Mouse (Mus musculus): Measurements from ENCODE around the gene Mkrn2. TPM values are rescaled to one million over a fixed set of nuclear protein-coding genes. Genes with fewer than 3 reads are reported as not detected.

Mkrn2 gene
- total RNA-seq (2021), result 10 to 100 TPM; 26.1 to 26.8 TPM

DNA sequence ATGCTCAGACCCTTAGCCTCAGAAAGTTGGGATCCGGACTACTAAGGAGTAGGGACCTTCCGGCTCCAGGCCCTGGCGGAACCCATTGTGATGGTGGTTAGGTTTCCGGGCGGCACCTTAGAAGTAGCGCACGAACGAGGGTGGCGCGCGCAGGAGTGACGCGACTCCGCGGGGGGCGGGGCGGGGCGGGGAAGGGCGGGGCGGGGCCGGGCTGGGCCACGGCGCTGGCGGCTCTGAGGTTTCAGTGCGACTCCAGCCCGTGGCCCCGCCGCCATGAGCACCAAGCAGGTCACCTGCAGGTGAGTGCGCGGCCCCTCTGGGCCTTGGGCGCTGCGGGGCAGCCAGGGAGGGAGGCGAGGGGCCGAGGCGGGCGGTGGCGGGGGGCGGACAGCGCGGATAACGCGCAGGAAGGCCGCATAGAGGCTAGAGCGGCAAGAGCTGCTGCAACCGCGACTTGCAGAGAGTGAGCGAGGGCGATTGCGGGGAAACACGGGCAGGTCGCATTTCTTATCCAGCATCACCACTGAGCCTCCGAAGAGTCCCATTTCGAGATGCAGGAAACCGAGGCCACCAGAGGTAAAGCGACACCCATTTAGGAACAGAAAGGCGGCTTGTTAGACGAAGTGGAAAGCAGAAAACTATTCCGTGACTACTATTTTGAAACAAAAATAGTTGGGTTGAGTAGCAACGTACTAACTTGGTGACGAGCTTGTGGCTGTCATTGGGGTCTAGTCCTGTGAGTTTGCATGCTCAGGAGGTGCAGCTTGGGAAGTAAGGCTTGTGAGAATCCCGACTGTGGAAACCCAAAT, at the start of gene Mkrn2:
Gene Mkrn2 (plus strand): TSS at position 188 of the 809 bp plus-strand sequence.
- peak; percentile 93 for DNase-seq

DNA sequence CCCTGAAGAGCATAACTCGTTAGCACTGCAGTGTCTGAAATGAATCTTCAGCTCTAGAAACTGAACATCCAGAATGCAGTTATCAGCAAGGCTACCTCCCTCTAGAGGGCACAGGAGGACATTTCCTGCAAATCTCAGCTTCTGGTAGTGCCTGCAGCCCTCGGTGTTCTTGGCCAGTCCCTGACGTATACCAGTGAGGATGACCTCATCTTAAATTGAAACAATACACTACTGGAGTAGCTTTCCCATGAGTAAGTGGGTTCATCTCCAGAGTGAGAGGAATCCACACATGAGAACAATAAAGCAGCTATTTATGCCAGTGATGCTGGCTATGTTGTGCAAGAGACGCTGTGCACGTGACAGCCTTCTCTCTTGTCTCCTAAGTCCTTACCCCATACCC, 46.2 kb upstream of the Mkrn2 start:
- DNase-seq, result no peak

DNA sequence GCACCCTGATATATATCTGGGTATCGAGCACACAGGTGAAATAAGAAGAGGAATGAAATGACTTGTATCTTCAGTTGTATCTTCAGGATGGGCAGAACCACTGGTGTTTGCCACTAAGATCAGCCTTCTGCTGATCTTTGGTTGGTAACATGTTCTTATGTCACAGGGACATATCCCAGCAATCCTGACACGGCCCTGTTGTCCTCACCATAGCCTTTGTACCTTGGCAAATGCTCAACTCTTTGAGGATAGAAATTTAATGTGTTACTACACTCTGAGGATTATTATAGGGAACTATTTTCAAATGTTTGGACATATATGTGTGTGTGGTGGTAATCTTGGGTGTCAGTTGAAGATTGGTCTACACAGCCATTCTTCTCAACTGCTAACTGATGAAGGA, 43.5 kb upstream of the Mkrn2 start:
- no peak for DNase-seq

DNA sequence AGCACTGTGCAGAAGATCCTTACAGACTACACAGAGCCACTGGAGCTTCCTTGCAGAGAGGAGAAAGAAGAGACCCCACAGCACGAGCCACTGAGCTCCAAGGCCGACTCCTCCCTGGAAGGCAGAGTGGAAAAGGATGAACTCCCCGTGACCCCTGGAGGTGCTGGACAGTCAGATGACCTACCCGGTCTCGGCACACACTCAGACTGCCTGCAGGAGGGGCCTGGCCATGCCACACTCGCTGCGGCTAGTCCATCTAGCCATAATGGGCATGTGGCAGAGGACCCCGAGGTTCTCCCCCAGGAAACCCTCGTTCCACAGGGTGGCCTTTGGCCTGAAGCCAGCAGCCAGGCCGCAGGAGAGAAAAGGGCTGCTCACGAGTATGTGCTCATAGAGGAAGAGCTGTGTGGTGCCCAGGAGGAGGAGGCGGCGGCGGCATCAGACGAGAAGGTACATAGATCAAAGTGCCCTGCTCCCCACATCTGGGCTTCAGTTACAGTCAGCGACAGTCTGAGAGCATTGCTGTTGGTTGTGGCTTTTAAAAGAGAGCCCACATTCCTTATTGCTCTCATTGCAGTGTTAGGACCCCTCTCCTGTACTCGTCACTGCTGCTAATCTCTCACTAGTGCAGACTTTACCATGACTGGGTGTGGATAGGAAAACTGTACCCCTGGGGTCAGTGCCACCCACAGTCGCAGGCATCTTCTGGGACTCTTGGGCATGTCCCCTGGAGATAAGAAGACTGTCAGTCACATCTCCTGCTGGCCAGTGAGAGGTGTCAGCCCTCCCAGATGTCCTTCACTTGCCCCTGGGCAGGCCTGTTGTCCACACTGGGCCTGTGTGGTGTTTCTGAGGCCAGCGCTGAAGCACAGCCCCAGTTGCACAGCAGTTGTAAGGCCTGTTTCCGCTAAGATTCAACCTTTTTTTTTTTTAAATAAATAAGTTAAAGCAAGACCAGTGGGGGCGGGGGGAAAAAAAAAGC, 41.8 kb upstream of the Mkrn2 start:
- DNase-seq, result peak; percentile 45

DNA sequence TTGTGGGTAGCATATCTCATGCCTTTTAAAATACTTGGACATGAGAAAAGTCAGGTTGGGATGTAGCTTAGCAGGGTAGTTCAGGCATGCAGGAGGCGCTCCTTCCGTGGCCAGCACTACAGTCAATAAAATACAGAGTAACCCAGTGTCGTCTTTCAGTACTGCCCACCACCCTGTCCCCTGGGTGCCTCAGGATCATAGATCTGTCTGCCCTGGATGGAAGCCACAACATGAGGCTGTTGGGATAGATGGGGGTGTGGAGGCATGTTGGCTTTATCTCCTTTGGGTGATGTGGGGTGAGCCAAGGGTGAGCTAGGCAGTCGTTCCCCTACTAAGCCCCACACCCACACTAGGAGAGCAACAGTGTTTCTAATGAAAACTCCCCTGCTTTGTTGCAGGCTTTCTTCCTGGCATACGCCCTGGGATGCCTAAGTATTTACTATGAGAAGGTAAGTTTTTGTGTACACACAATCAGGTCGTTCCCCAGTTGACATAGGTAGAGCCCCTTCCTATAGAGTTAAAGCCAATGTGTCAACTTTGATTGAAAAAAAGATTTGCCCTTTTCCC, 36.1 kb upstream of the Mkrn2 start:
- no peak for DNase-seq

DNA sequence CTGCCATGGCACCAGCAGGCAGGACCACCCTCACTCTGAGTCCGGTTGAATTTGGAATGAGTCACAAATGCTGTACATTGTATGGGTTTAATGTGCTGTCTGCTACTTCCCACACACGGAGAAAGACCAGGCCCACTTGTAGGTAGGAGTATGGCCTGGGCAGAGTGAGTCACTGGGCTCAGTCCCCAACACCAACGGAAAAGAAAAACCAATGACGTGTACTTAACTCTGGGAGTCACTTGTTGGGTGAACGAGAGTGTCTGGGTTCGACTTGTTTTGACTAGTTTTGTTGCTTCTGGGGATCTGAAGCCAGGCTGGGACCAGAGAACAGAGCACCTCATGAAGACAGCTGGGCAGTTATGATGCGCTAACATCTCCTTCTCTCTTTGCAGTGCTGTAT, 27.5 kb upstream of the Mkrn2 start:
- DNase-seq, result no peak

DNA sequence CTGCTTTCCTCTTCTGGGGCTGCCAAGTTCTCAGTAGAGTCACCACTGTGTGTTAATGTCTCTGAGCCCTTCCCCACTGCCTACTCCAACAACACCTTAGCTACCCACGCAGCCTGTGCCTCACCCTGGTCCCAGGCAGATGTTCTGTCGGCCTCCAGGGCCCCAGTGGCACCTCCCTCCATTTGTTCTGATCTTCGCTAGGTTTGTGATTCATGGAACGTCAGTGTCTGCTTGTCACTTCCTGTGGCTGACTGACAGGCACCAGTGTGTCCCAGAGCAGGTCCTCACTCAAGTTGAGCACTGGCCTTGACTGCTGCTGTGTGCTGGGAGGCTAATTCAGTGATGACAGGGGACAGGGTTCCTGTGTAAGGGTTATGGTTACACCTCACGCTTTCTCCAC, 24.3 kb upstream of the Mkrn2 start:
- DNase-seq, result no peak

DNA sequence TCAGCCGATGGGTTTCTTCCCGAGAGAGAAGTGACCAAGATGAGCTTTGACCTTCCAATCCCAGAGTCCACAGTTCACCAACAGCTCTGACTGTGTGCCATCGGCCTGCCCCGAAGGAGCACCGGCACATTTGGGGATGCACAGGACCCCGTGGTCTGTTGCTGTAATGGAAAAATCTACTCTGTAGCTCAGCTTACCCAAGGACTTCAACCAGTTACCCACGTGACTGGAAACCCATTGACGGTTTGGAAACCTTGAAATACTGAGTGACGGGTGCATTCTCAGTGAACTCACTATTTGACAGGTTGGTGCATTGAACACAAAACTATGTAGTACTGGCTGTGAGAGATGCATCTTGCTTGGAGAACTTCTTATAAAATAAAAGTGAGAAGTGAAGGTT, 23.8 kb upstream of the Mkrn2 start:
- no peak for DNase-seq

DNA sequence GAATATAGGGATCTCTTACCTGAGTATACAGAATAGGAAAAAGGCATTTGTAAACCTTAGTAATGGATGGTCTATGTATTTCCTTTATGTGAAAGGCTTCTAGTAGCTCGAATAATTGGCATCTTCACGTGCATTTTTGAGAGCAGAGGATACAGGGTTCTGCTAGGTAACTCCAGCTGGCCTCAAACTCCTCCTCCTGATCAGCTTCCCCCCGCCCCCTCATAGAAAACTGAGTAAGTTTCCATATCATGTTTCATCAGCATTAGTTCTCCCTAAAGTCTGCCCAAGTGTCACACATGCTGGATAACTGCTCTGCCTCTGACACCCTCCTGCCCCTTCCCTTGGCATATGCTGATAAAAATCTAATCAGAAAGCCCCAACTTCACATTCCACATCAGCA, 20.9 kb upstream of the Mkrn2 start:
- no peak for DNase-seq

DNA sequence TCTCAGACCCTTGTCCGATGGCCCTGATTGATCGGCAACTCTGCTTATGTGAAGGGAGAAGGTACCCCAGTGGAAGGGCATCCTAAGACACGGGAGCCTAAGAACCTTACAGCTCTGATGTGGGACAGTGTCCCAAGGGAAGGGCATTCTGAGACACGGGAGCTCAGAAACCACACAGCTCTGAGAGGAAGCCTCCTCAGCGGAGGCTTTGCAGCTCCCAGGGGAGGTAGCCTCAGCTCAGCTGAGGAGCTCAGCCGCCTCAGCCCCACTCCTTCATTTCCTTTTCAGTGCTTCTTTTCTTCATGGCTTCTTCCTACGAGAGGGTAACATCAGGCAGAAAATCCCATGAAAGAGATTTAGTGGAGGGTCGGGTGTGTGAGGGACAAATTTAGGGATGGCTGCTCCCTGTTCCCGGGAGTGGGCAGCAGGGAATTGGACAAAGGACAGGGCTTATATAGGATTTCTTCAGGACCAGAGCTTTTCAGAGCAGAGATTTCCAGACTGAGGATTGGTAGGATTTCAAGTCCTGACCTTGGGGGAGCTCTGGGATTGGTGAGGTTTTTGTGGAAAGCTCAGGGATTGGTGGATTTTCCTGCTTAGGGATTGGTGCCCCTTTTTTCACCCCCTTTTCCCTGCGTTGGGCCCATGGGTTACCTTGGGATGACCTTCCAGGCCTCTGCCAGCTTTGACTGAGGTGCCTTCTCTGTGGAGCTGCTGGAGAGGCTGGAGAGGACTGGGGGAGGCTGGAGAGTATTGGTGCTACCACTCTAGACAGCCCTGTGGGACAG, 19.2 kb upstream of the Mkrn2 start:
- no peak for DNase-seq

DNA sequence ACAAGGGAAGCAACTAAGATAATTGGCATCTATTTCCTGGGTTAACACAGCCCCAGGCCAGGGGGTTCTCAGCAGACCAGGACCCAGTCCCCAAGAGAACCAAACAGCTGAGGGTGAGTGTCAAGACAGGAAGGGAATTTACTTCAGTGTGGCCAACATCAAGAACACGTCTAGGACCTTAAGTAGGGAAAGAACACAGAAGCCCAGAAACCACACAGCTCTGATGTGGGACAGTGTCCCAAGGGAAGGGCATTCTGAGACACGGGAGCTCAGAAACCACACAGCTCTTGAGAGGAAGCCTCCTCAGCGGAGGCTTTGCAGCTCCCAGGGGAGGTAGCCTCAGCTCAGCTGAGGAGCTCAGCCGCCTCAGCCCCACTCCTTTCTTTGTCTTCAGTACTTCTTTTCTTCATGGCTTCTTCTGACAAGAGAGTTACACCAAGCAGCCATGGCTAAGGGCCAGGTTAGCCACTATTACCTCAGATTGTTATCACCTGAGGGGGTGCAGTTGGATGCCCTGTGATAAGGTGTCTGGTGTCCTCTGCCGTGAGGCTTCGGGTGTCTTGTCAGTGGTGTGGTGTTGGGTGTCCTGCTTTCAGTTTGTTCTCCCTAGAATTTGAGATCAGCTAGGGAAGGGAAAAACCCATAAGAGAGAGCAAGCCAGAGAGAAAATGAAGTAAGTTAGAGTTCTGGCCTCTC, 18.1 kb upstream of the Mkrn2 start:
- DNase-seq, result no peak

DNA sequence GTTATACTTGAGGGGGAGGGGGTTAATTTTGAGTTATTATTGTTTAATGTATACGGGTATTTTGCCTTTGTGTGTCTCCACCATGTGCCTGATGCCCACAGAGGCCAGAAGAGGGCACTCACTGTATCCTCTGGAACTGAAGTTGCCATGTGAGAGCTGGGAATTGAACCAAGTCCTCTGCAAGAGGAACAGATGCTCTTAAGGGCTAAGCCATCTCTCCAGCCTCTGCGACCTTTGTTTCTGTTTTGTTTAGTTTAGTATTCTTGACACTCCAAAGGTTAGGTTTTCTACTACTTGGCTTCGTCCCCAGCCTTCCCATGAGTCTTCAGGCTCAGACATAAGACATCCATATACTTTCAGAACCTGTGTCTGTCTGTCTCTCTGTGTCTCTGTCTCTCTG, 17.5 kb upstream of the Mkrn2 start:
- DNase-seq, result no peak

DNA sequence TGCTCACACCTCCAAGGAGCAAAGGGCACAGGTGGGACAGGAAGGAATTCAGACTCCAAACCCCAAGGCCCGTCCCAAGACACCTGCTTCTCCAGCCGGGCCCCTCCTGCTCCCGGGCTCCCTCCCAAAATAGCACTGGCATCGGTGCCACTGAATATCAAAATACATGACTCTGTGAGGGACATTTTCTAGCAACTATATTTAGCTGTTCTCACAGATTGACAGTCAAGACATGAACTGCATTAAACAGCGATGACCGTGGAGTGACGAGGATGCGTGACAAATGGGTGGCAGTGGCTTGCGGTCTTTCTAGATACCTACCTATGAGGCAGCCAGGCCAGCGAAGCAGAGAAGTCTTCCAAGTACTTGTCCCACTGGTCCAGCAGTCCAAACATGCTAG, 15.4 kb upstream of the Mkrn2 start:
- DNase-seq, result peak; percentile 24

DNA sequence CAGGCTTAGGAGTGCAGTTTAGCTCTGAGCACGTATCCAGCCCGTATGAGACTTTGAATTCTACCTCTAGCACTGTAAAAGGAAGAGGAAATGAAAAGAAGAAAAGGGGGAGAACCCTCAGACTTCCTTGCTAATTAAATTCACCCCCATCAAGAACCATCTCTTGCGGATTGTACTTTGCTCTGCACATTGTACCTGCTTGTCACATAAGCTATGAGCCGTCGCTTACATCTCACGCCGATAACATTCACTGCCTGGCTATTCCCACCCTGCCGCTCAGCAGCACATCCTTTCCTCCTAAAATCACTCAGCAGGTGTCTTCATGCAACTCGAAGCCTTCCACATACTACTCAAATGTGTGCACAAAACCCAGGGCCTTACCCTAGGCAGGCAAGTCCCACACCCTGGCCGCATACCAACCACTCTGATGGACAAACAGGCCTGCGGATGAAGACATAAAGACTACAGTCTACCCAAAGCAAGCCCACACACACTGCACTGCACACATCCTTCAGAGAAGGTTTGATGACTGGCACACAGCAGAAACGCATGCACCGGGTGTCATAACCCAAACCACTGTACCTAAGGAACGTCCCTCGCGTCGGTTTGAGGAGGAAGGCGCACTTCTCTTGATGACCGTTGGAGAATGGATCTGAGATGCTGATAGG, 9.9 kb upstream of the Mkrn2 start:
- no peak for DNase-seq

DNA sequence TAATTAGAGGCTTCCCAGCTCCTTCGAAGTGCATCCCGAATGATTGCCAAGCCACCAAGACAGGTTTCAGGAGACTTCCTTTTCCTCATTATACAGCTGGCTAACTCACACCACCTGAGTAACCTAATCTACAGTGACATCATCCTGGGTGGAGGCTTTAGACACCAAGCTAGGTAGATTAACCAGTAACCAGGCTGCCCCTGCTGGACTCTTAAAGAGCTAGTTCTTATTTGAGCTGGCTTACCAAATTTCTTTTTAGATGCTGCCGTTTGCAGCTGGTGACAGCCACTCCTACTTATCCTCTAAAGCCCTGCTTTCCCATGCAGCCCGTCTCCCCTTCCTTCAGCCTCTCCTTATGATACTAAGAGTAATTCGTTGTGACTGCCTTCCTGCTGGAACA, 9.2 kb upstream of the Mkrn2 start, which contains the start of gene Mkrn2os:
Gene Mkrn2os (minus strand): TSS at position 119 of the 400 bp plus-strand sequence.
- no peak for DNase-seq

DNA sequence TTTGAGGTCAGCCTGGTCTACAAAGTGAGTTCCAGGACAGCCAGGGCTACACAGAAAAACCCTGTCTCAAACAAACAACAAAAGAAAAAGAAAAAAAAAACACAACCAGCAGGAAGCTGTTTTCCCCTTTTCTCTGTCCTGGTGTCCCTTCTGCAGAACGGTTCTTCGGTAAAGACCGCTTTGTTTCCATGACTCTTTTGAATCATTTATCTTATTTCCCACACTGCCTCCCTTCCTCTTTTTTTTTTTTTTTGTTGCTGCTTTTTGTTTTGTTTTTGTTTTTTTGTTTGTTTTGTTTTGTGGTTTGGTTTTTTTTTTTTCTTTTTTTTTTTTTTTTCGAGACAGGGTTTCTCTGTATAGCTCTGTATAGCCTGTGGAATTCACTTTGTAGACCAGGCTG, 8.4 kb upstream of the Mkrn2 start:
- no peak for DNase-seq

DNA sequence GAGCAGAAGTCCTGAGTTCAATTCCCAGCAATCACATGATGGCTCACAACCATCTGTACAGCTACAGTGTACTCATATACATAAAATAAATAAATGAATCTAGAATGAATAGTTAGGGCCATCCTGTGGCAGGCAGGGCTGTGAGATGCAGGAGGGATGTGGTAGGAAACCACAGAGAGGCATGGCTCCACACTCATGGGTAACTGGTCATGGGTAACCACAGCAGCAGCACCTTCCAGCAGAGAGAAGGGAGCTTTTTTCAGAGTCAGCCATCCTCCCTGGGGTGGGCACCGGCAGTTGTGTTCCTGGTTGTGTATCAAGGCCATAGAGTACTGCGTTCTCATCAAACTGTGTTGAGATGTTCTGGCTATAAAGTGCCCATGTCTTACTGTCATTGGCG, 7.2 kb upstream of the Mkrn2 start:
- no peak for DNase-seq

DNA sequence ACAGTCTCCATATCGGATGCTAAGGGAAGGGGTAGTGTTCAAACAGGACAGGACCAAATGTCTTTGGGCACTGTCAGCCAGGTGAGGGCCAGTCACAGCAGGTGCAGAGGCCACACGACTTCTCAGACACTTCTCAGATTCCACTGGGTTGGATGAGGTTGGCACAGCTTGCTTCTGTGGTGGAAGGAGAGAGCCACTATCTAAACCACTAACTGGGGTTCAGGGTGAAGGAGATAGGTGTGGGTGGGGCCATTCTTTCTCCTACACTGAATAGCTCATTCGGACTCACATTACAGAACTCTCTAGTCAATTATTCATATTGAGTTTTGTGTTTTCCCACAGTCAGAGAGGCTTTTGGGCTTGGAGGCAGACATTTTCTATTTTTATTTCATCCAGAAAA, 6.0 kb upstream of the Mkrn2 start:
- DNase-seq, result no peak

DNA sequence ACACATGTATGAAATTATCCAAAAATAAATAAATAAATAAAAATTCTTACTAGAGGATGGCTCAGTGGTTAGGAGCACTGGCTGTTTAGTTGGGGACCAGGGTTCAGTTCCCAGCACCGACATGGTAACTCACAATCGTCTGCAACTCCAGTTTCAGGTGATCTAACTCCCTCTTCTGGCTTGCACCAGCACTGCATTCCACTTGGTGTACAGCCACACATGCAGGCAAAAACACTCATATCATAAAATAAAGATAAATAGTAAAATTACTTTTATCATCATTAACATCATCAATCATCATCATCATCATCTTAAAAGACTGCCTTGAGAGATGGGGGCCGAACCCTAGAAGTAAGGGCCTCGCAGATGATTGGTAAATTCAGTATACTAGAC, 384 bp upstream of the Mkrn2 start:
- DNase-seq, result peak; percentile 23

DNA sequence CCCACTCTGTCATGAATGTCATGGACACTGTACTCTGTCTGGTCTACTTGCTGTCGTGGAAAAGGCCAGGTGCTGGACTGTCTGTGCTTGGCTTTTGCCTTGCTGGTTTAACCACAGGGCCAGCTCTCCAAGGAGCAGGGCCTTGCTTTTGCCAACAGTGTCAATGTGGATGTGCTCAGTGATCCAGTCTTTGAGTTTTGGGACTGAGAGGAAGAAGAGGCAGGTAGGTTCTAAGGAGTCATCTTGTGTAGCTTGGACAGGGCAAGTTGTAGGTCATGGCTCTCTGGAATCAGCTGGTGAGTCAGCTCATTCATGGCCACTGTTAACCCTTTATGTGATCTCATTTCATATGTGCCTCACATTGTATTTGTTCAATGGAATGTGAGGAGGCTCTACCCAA, 4.8 kb downstream of the Mkrn2 start:
- DNase-seq, result no peak

DNA sequence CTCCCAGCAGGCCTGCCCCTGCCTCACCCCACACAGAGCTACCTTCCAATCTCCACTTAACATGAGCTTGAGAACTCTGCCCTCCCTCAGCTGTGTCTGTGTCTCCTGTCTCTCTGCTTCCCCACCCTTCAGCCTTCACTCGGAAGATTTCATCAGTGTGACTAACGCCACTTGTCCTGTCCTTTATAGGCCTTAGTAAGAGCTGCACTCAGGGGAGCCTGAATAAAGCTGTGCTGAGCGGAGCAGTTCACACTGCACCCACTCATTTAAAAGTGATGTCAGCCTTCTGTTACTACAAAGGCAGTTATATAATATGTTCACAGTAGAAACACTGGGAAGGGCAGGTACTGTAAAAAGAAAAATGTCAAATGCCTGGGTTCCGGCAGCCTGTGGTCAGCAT, 5.7 kb downstream of the Mkrn2 start:
- DNase-seq, result no peak
